15 mouse cellular contexts compared by ENCODE assay signal in the genomic region with DNA sequence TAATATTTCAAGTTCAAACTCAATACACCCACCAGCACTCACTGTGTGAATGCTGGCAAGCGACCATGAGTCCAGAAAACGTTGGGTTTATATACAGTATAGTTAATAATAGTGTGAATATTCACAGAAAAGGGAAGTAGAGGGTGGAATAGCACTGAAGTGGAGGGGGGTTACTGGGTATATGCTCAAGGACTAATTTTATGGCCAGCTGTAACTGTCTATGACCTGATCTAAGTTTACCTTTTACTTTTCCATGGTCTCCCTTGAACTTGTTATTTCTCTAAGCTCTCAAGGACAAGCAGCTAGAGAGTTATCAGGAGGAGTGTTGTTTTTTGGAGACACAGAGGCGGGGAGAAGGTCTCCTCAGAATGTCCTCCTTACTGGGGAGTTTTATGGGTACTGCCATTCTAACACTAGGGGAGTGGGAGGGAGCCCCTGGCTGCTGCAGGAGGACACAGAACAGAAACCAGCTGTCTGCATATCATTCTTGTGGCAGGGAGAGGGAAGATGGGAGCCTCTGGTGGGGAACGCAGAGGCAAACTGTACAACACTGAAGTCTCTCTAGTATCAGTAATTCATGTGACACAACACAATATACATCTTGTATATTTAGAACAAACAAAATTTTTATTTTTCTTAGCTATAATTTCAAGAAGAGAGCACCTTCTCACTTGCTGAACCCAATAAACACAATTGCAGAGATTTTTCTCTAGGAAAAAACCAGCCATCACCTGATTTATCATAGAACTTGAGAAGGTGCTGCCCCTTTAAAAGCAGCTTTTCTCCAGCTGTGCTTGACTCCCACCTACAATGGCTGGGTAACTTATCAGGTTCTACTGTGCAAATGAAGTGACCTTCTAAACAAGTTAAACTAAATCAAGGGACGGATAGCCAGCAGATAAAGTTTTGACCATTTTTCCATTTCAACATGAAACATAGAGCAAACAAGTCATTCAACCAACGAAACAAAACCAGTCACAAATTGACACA.
"Had no signal": no experiment of that assay in that cellular context is flagged by ENCODE, and none has a peak within 500 bp of the region (broad histone marks: within the 10 kb centered on the region; RNA-seq: fewer than 3 reads in every experiment).

No protein-coding gene starts in this region.

- H3K4me2 ChIP-seq: neural tube, embryonic 15.5 days; stomach, embryonic 15.5 days had no signal

- H3K27ac ChIP-seq: neural tube, embryonic 15.5 days; stomach, embryonic 15.5 days; stomach, postnatal 0 days had no signal

- DNase-seq: retina, postnatal 1 day; right cerebral cortex, adult 18-20 months; right cerebral cortex, postnatal 14 days; right cerebral cortex, postnatal 25 days; right cerebral cortex, postnatal 4 days; spleen, adult 18-20 months; thymus, adult 18-20 months; thymus, adult 2 months; thymus, postnatal 14 days; thymus, postnatal 25 days; thymus, postnatal 36 days; thymus, postnatal 4 days had no signal

- H3K4me1 ChIP-seq: neural tube, embryonic 15.5 days; stomach, embryonic 15.5 days had no signal

- H3K4me3 ChIP-seq: neural tube, embryonic 15.5 days; stomach, embryonic 15.5 days had no signal

- H3K36me3 ChIP-seq: neural tube, embryonic 15.5 days; stomach, embryonic 15.5 days had no signal

- H3K27me3 ChIP-seq: neural tube, embryonic 15.5 days; stomach, embryonic 15.5 days had no signal

- H3K9ac ChIP-seq: neural tube, embryonic 15.5 days; stomach, embryonic 15.5 days had no signal

- H3K9me3 ChIP-seq: neural tube, embryonic 15.5 days; stomach, embryonic 15.5 days had no signal
